Mouse (Mus musculus) liver, adult (tissue): ENCODE measurements around the gene Fn1.
A peak's percentile ranks its signal among the peaks of the same experiment; 100 is the strongest.

Source experiments
- GATA4 ChIP-seq: IDR thresholded peaks from 2 replicates; pipeline ENCODE4 v1.6.1; 2014; ENCODE audit warnings: mild to moderate bottlenecking, low read length; ENCODE audit not compliant: insufficient replicate concordance

The Fn1 gene

GRCm38 (mm10) chr1:71656309-71656708, 3.3 kb upstream of the Fn1 start:
- peak; percentile 65; the same call in 1 of the 2 replicates for TF ChIP-seq GATA4

- TF ChIP-seq GATA4: no peak
Observed at GRCm38 (mm10) chr1:71654221-71654620, 1.2 kb upstream of the Fn1 start.

- TF ChIP-seq GATA4: no peak
Observed at GRCm38 (mm10) chr1:71653400-71654159, 580 bp upstream of the Fn1 start.

GRCm38 (mm10) chr1:71651828-71652227, 1.2 kb downstream of the Fn1 start:
- TF ChIP-seq GATA4: no peak

GRCm38 (mm10) chr1:71651315-71651714, 1.7 kb downstream of the Fn1 start:
- TF ChIP-seq GATA4: no peak

- no peak for TF ChIP-seq GATA4
Observed at GRCm38 (mm10) chr1:71650741-71651140, 2.3 kb downstream of the Fn1 start.

- no peak for TF ChIP-seq GATA4
Observed at GRCm38 (mm10) chr1:71648166-71648565, 4.8 kb downstream of the Fn1 start.

- no peak for TF ChIP-seq GATA4
Observed at GRCm38 (mm10) chr1:71646774-71647173, 6.2 kb downstream of the Fn1 start.

GRCm38 (mm10) chr1:71645999-71646398, 7.0 kb downstream of the Fn1 start:
- TF ChIP-seq GATA4: no peak

- no peak for TF ChIP-seq GATA4
Observed at GRCm38 (mm10) chr1:71645466-71645865, 7.5 kb downstream of the Fn1 start.

GRCm38 (mm10) chr1:71642794-71643193, 10.2 kb downstream of the Fn1 start:
- no peak for TF ChIP-seq GATA4

- TF ChIP-seq GATA4: no peak
Observed at GRCm38 (mm10) chr1:71641206-71641605, 11.8 kb downstream of the Fn1 start.

GRCm38 (mm10) chr1:71640157-71640556, 12.8 kb downstream of the Fn1 start:
- no peak for TF ChIP-seq GATA4

GRCm38 (mm10) chr1:71636665-71637064, 16.3 kb downstream of the Fn1 start:
- TF ChIP-seq GATA4: no peak

- no peak for TF ChIP-seq GATA4
Observed at GRCm38 (mm10) chr1:71636116-71636515, 16.9 kb downstream of the Fn1 start.

- no peak for TF ChIP-seq GATA4
Observed at GRCm38 (mm10) chr1:71635101-71636014, 17.6 kb downstream of the Fn1 start.
